Mouse (Mus musculus) forebrain, embryonic 15.5 days (tissue): ENCODE data around the gene Ep300. TPM values are rescaled to one million over a fixed set of nuclear protein-coding genes. Genes with fewer than 3 reads are reported as not detected.
"Not testable (repeated sequence)": the region's sequence is repeated elsewhere in the genome, so short reads cannot be mapped to it uniquely, and the experiment has no call there.

ENCODE experiments used
- ATAC-seq: fragments of 200-750 bp; cut with Nextera tagmentation; replicated peaks from 2 replicates; pipeline ENCODE4 v1.8.0; 2017; ENCODE audit warnings: mild to moderate bottlenecking, moderate TSS enrichment, moderate library complexity
- H3K27ac ChIP-seq: fragments of 300-500 bp; sonication (generic); replicated peaks from 2 replicates; pipeline ENCODE4 v1.5.1; 2015; ENCODE audit warnings: mild to moderate bottlenecking, inconsistent platforms
- H3K27me3 ChIP-seq: fragments of 300-500 bp; sonication (generic); 2 replicates; pipeline ENCODE4 v1.6.1; 2015; ENCODE audit warnings: inconsistent platforms
- H3K36me3 ChIP-seq: fragments of 300-500 bp; sonication (generic); 2 replicates; pipeline ENCODE4 v1.6.1; 2015; ENCODE audit warnings: mild to moderate bottlenecking, inconsistent platforms
- H3K4me1 ChIP-seq: fragments of 300-500 bp; sonication (generic); 2 replicates; pipeline ENCODE4 v1.6.1; 2015; ENCODE audit warnings: inconsistent platforms
- H3K4me2 ChIP-seq: fragments of 300-500 bp; sonication (generic); replicated peaks from 2 replicates; pipeline ENCODE4 v1.6.1; 2015; ENCODE audit warnings: mild to moderate bottlenecking, inconsistent platforms
- H3K4me3 ChIP-seq: fragments of 300-500 bp; sonication (generic); 2 replicates; pipeline ENCODE4 v1.5.1; 2015; ENCODE audit warnings: mild to moderate bottlenecking, inconsistent platforms
- H3K9ac ChIP-seq: fragments of 300-500 bp; sonication (generic); replicated peaks from 2 replicates; pipeline ENCODE4 v1.6.1; 2015; ENCODE audit warnings: mild to moderate bottlenecking, inconsistent platforms
- H3K9me3 ChIP-seq: fragments of 300-500 bp; sonication (generic); 2 replicates; pipeline ENCODE4 v1.6.1; 2016; ENCODE audit warnings: inconsistent platforms
- WGBS: fragments of 180-500 bp; shearing (Covaris S2); methylation state at CpG from one replicate; pipeline ENCODE4 v1.1.7; 2015; ENCODE audit warnings: mixed read lengths; 5-methylcytosine and 5-hydroxymethylcytosine counted together
- polyA plus RNA-seq: library from polyadenylated mRNA; unstranded; fragments of >200 nt; fragmentation: Nextera tagmentation; extraction: Ambion mirVana; gene quantifications from 2 replicates; pipeline ENCODE4 v1.2.1, GENCODE M21; 2015

The Ep300 gene
- polyA plus RNA-seq, 1 experiment from 2014 or later: 18.4 TPM

- WGBS: 50% methylated on average over 9 of the region's 9 CpGs
- Histone ChIP-seq H3K4me1 (no peaks in the 10 kb centered on the region), H3K27ac (no peak overlapping the region), H3K9ac (no peak overlapping the region), H3K9me3 (no peaks in the 10 kb centered on the region), H3K4me3 (no peak overlapping the region), H3K4me2 (no peak overlapping the region), H3K36me3 (no peaks in the 10 kb centered on the region), H3K27me3 (no peaks in the 10 kb centered on the region)
- no peak for ATAC-seq
Observed at GRCm38 (mm10) chr15:81562491-81563488, 22.4 kb upstream of the Ep300 start.

DNA sequence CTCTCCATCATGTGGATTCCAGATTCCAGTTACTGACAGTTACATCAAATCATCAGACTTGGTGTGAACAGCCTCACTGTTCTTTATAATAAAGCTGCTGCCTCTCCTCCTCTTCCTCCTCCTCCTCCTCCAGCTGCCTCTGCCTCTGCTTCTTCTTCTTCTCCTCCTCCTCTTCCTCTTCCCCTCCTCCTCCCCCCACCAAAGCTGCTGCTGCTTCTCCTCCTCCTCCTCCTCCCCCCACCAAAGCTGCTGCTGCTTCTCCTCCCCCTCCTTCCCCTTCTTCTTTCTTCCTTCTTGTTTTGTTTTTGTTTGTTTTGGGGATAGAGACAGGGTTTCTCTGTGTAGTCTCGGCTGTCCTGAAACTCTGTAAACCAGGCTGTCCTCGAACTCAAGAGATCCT lies 17.1 kb upstream of the Ep300 start:
- H3K27me3 ChIP-seq: no peaks in the 10 kb centered on the region
- no peak overlapping the region for H3K9ac ChIP-seq
- WGBS: 28% methylated on average over 2 of the region's 2 CpGs
- no peak overlapping the region for H3K27ac ChIP-seq
- no peak for ATAC-seq
- H3K9me3 ChIP-seq: no peaks in the 10 kb centered on the region
- no peaks in the 10 kb centered on the region for H3K4me1 ChIP-seq
- H3K36me3 ChIP-seq: no peaks in the 10 kb centered on the region
- H3K4me2 ChIP-seq: no peak overlapping the region
- no peak overlapping the region for H3K4me3 ChIP-seq

GRCm38 (mm10) chr15:81568592-81568991 lies 16.6 kb upstream of the Ep300 start:
- Histone ChIP-seq H3K4me1 (no peaks in the 10 kb centered on the region), H3K4me3 (no peak overlapping the region), H3K9me3 (no peaks in the 10 kb centered on the region), H3K27ac (no peak overlapping the region), H3K36me3 (no peaks in the 10 kb centered on the region), H3K27me3 (no peaks in the 10 kb centered on the region), H3K9ac (no peak overlapping the region), H3K4me2 (no peak overlapping the region)
- ATAC-seq: no peak
- 53% methylated on average over 2 of the region's 2 CpGs for WGBS

GRCm38 (mm10) chr15:81576961-81577360 lies 8.2 kb upstream of the Ep300 start:
- H3K4me3 ChIP-seq: no peak overlapping the region
- no peaks in the 10 kb centered on the region for H3K4me1 ChIP-seq
- H3K36me3 ChIP-seq: no peaks in the 10 kb centered on the region
- H3K9me3 ChIP-seq: no peaks in the 10 kb centered on the region
- no peak overlapping the region for H3K4me2 ChIP-seq
- no peaks in the 10 kb centered on the region for H3K27me3 ChIP-seq
- 5% methylated on average over 3 of the region's 3 CpGs for WGBS
- no peak overlapping the region for H3K27ac ChIP-seq
- H3K9ac ChIP-seq: no peak overlapping the region
- peak; percentile 66 for ATAC-seq

GRCm38 (mm10) chr15:81577743-81578165 lies 7.4 kb upstream of the Ep300 start:
- Histone ChIP-seq H3K4me2 (no peak overlapping the region), H3K4me3 (no peak overlapping the region), H3K9me3 (no peaks in the 10 kb centered on the region), H3K9ac (no peak overlapping the region), H3K36me3 (no peaks in the 10 kb centered on the region), H3K27me3 (no peaks in the 10 kb centered on the region), H3K27ac (no peak overlapping the region), H3K4me1 (no peaks in the 10 kb centered on the region)
- ATAC-seq: no peak
- WGBS: 95% methylated on average over 7 of the region's 7 CpGs

- Histone ChIP-seq H3K27ac (peak overlapping the region; percentile 100), H3K36me3 (no peaks in the 10 kb centered on the region), H3K4me3 (peak overlapping the region; percentile 80), H3K9me3 (no peaks in the 10 kb centered on the region), H3K9ac (peak overlapping the region; percentile 53), H3K27me3 (no peaks in the 10 kb centered on the region), H3K4me2 (peak overlapping the region; percentile 59), H3K4me1 (peaks cover 28% of the 10 kb centered on the region)
- no peak for ATAC-seq
- WGBS: 14% methylated on average over 3 of the region's 3 CpGs
Observed at GRCm38 (mm10) chr15:81584466-81584865, 685 bp upstream of the Ep300 start.

DNA sequence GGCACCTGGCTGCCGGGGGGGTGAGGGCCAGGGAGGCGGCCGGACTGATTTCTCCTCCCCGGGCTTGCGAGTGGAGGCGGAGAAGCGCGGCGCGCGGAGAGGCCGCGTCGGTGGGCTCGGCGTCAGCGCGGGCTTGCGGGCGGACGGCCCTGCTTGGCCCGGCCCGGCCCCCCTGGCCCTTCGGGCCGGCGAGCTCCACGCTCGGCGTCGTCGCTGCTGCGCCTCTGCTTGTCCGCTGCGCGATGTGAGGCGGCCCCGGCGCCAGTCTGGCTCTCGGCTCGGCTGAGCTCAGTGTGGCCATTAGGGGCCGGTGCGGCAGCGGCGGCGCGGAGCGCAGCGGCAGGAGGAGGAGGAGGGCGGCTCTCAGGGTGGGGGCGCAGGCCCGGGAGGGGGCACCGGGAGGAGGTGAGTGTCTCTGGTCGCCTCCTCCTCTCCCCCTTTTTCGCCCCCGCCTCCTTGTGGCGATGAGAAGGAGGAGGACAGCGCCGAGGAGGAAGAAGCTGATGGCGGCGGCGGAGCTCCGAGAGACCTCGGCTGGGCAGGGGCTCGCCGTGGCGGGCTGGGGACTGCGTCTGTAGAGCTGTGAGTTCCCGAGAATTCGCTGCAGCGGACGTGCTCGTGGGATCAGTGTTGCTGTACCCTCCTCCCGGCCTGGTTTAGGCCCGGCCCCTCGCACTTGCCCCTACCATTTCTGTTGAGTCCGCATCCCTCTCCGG lies 753 bp downstream of the Ep300 start:
- under 1% methylated on average over 45 of the region's 77 CpGs for WGBS

DNA sequence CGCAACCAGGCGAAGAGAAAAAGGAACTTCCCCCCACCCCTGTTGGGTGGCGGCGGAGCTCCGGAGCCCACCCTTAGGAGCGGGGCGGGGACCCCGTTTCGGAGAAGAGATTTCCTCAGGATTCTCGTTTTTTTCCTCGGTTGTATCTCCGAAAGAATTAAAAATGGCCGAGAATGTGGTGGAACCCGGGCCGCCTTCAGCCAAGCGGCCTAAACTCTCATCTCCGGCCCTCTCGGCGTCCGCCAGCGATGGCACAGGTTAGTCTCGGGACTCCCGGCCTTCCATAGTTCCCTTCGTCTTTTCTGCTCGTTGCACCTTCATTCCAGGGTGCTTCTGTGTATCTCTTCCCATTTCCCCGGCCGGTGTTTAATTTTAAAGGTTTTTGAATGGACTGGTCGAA lies 1.3 kb downstream of the Ep300 start:
- under 1% methylated on average over 28 of the region's 28 CpGs for WGBS
- ATAC-seq: no peak

More for the DNA sequence above, 753 bp downstream of the Ep300 start:
- ATAC-seq: peak; percentile 65
- peaks cover 39% of the 10 kb centered on the region for H3K4me1 ChIP-seq
- no peaks in the 10 kb centered on the region for H3K27me3 ChIP-seq
- no peaks in the 10 kb centered on the region for H3K9me3 ChIP-seq
- peak overlapping the region; percentile 100 for H3K27ac ChIP-seq
- H3K4me2 ChIP-seq: peak overlapping the region; percentile 69
- 0 out of 2 replicates have a peak, but pooled peaks cover 4% of the 10 kb centered on the region for H3K36me3 ChIP-seq
- peak overlapping the region; percentile 80 for H3K4me3 ChIP-seq
- peak overlapping the region; percentile 98 for H3K9ac ChIP-seq

GRCm38 (mm10) chr15:81587686-81588085 lies 2.5 kb downstream of the Ep300 start:
- H3K27ac ChIP-seq: 0 out of 2 replicates have a peak overlapping the region, but pooled peaks have one; percentile 100

More for the DNA sequence above, 1.3 kb downstream of the Ep300 start:
- Histone ChIP-seq H3K4me1 (peaks cover 39% of the 10 kb centered on the region), H3K27me3 (no peaks in the 10 kb centered on the region), H3K4me2 (peak overlapping the region; percentile 69), H3K9ac (peak overlapping the region; percentile 98), H3K36me3 (0 out of 2 replicates have a peak, but pooled peaks cover 4% of the 10 kb centered on the region), H3K27ac (peak overlapping the region; percentile 100), H3K9me3 (no peaks in the 10 kb centered on the region), H3K4me3 (peak overlapping the region; percentile 80)

DNA sequence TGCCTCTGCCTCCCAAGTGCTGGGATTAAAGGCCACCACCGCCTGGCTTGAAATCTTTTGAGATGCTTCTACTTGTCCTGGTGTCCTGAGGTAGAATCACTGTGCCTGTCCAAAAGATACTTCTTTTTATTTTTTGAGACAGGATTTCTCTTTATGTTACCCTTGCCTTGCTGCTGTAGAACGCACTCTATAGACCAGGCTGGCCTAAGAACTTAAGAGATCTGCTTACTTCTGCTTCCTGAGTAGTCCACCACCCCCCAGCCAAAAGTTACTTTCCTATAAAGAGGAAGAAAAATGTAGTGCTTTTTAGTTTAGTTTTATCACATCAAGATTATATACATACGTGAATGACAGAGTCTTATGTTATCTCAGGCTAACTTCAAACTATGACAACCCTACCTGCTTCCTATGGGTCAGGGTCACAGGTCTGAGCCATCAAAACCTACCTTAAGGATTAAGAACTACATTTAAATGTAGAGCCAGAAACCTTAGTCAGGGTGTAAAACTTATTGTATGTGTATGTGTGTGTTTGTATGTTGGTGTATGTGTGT lies 9.1 kb downstream of the Ep300 start:
- ATAC-seq: no peak
- Histone ChIP-seq H3K4me2 (no peak overlapping the region), H3K27me3 (no peaks in the 10 kb centered on the region), H3K4me1 (peaks cover 18% of the 10 kb centered on the region), H3K27ac (no peak overlapping the region), H3K9me3 (no peaks in the 10 kb centered on the region), H3K36me3 (peaks cover 8% of the 10 kb centered on the region; the same call in 1 of the 2 replicates), H3K4me3 (no peak overlapping the region), H3K9ac (no peak overlapping the region)
- WGBS: 93% methylated on average over 3 of the region's 3 CpGs

More at GRCm38 (mm10) chr15:81587686-81588085, 2.5 kb downstream of the Ep300 start:
- Histone ChIP-seq H3K4me2 (peak overlapping the region; percentile 69), H3K27me3 (no peaks in the 10 kb centered on the region), H3K4me1 (peaks cover 39% of the 10 kb centered on the region), H3K4me3 (peak overlapping the region; percentile 80), H3K9me3 (no peaks in the 10 kb centered on the region), H3K36me3 (0 out of 2 replicates have a peak, but pooled peaks cover 4% of the 10 kb centered on the region), H3K9ac (peak overlapping the region; percentile 98)
- no peak for ATAC-seq
- 42% methylated on average over 2 of the region's 2 CpGs for WGBS

DNA sequence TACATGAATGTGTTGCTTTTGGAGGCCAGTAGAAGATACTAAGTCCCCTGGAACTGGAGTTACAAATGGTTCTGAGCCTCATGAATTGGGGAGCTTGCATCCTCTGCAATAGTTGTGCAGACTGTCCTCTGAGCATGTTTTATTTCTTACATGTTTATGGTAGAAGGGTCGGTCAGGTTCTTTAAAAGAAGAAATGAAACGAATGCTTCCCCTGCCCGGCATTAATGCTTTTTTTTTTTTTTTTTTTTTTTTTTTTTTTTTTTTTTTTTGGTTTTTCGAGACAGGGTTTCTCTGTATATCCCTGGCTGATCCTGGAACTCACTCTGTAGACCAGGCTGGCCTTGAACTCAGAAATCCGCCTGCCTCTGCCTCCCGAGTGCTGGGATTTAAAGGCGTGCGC lies 13.6 kb downstream of the Ep300 start:
- ATAC-seq, H3K9me3 ChIP-seq, H3K4me2 ChIP-seq, H3K9ac ChIP-seq, H3K4me3 ChIP-seq, H3K27ac ChIP-seq, H3K27me3 ChIP-seq: not testable (repeated sequence)
- 96% methylated on average over 8 of the region's 8 CpGs for WGBS
- peaks cover 18% of the 10 kb centered on the region; the same call in 1 of the 2 replicates for H3K4me1 ChIP-seq
- H3K36me3 ChIP-seq: peaks cover 27% of the 10 kb centered on the region
